Mouse (Mus musculus): ENCODE measurements around the gene Ing1.

Ing1 gene

GRCm38 (mm10) chr8:11591837-11592236 is 36.5 kb downstream of the Ing1 start:
- DNase-seq (ENCODE audit: low spot score): no peak

DNA sequence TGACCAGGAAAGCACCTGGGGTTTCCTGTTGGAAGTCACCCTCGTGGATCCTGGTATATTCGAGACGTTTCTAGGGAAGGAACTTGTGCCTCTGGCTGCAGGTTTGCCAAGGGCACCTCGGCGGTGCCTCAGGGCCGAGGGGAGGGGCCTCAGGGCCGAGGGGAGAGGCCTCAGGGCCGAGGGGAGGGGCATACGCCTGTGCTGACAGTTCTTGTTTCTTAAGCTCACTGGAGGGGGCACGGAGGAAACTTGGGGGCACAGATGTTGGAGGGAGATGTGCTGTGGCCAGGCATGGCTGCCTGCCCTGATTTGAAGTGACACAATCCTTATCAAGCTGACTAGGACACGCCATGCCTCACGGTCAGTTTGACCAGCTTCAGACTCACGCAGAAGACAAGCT is 36.9 kb downstream of the Ing1 start:
- no peak for DNase-seq (ENCODE audit: low spot score)

- no peak for DNase-seq (ENCODE audit: low spot score)
Observed at GRCm38 (mm10) chr8:11593222-11593884, 38.0 kb downstream of the Ing1 start.

DNA sequence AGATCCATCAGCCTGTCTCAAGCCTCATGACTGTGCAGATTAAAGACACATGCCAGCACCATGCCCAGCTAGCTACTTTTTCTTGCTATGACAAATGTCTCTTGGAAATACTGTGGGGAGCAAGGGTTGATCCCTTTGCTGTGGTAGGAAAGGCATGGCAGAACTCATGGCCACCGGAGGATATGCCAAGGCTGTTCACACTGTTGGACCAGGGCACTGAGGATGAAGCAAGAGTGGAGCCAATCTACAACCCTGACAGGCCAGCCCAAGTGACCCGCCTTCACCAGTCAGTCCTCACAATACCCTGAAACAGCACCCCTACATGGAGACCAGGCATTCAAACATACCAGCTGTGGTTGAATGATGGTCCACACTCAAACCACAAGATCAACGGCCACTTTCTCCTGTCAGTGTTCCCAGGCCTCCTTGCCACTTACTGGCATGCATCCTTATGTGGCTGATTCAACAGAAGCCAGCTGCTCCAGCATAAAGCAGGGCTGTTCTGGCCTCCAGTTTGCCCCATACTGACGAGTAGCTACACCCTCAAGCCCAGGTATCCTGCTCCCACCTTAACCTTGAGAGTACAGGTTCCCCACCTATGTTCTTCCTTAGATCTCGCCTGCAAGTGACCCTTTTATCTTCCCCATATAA is 45.1 kb downstream of the Ing1 start:
- no peak for DNase-seq (ENCODE audit: low spot score)

DNA sequence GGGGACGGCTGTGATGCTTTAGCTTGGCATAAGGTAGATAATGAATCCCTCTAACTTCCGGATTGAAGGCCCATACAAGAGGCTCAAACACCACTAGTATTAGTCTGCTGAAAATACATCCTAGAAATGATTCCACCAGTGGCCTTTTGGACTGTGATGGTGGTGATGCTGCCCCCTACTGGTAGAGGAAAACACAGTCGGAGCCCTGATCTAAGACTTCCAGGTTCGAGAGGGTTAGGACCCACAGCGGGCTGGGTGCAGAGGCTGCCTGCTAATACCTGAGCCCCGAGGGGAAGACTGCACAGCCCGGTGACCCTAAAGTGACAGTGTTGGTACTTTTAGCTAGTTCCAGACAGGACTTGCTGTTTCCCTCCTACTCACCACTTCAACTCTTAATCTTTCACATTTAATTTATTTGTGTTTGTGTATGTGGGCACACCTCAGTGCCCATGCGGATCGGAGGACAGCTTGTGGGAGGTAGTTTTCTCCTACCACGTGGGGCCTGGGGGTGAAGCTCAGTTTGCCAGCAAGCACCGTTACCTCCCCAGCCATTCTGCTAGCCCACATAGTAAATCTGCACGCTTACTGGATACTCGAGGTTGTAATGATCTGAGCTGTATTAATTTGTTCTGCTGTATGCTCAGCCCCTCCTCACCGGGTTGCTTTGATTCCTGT is 46.8 kb downstream of the Ing1 start:
- peak; percentile 63 for DNase-seq (ENCODE audit: low spot score)

- DNase-seq (ENCODE audit: low spot score): no peak
Observed at GRCm38 (mm10) chr8:11608848-11609247, 53.5 kb downstream of the Ing1 start.

Data from urinary bladder, postnatal 14 days (tissue).